Mouse (Mus musculus) lung, adult 2 months (tissue): ENCODE measurements around the gene Pcdh15. TPM values are rescaled to one million over a fixed set of nuclear protein-coding genes. Genes with fewer than 3 reads are reported as not detected.

Experiments
- DNase-seq: peaks from one replicate; pipeline ENCODE4 v3.0.0; 2022
- H3K4me1 ChIP-seq: fragments of 200-500 bp; 2 replicates; pipeline ENCODE4 v1.6.1; 2011; ENCODE audit warnings: low read length; ENCODE audit not compliant: control insufficient read depth, insufficient read depth
- H3K4me3 ChIP-seq: fragments of 200-500 bp; replicated peaks from 2 replicates; pipeline ENCODE3; 2011; ENCODE audit warnings: low read depth, mild to moderate bottlenecking, control low read depth, low read length; ENCODE audit errors: extremely low read depth
- CTCF ChIP-seq: fragments of 200-500 bp; IDR thresholded peaks from 2 replicates; pipeline ENCODE4 v1.5.1; 2011; ENCODE audit warnings: mild to moderate bottlenecking, low read length, control low read depth; ENCODE audit not compliant: insufficient read depth
- POLR2A ChIP-seq: fragments of 200-500 bp; IDR thresholded peaks from 2 replicates; pipeline ENCODE4 v1.6.1; 2011; ENCODE audit warnings: low read depth, mild to moderate bottlenecking, control low read depth, low read length, borderline replicate concordance; ENCODE audit errors: extremely low read depth
- WGBS: fragments of 180-500 bp; shearing (Covaris S2); methylation state at CpG from one replicate; pipeline ENCODE4 v1.1.7; 2018; 5-methylcytosine and 5-hydroxymethylcytosine counted together
- polyA plus RNA-seq: library from polyadenylated mRNA; depleted of rRNA; stranded (reverse); fragments of >200 nt; gene quantifications from 2 replicates; pipeline ENCODE4 v1.2.3, GENCODE M21; 2012; rRNA removed

Pcdh15 gene
- polyA plus RNA-seq = 0.05 and 0.07 TPM in 2 replicates

GRCm38 (mm10) chr10:73098966-73099845 lies at the start of gene Pcdh15:
Gene Pcdh15 (plus strand): TSS chr10:73099342.
- no peaks in the 10 kb centered on the region for H3K4me1 ChIP-seq
- no peak for DNase-seq
- no peak within 1 kb of the TSS for H3K4me3 ChIP-seq
- 2% methylated on average over 79 of the region's 79 CpGs for WGBS
- TF ChIP-seq POLR2A (no peak), CTCF (no peak)

- no peak overlapping the region for H3K4me3 ChIP-seq
- H3K4me1 ChIP-seq = no peaks in the 10 kb centered on the region
- 77% methylated on average over 6 of the region's 6 CpGs for WGBS
- no peak for DNase-seq
- TF ChIP-seq CTCF (no peak), POLR2A (no peak)
Observed at GRCm38 (mm10) chr10:73052074-73052473, 47.1 kb upstream of the Pcdh15 start.

DNA sequence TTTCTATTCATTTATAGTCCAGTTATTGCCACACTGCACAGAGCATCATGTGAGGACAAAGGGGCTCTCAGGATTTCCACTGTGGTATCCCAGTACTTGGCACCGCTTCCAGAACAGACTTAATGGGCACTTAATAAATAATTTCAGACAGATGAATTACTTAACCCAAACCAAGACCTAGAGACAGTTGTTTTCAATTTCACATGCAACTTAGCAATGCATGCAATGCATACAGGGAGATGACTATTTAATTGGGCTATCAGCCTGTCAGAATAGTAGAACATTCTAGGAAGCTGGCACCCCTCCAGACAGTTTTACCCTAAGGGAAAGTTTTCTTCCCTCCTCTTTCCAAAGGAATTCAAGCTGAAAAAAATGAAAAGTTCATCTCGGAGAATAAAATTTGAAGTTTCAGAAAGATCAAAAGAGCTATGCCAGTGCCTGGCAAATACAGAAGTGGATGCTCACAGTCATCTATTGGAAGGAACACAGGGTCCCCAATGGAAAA lies 39.4 kb upstream of the Pcdh15 start:
- WGBS = 77% methylated on average over 2 of the region's 2 CpGs
- no peak overlapping the region for H3K4me3 ChIP-seq

DNA sequence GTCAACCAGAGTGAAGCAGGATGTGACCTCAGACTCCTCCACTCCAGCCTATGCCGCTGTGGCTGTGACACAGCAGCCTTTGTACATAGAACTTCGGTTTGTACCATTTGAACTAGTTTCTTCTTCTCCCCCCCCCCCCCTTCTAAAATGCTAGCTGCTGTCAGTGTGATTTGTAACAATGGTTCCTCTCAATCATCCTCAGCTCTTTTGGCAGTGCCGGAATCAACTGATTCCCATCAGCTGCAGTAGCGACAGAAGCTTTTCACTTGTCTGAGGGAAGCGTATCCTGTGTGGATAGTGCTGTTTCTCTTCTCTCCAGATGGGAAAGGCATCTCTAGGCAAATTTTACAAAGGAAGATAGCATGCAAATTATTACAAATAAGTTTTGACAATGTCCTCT lies 12.4 kb upstream of the Pcdh15 start:
- DNase-seq = no peak
- H3K4me3 ChIP-seq = no peak overlapping the region
- H3K4me1 ChIP-seq = no peaks in the 10 kb centered on the region
- WGBS = 58% methylated on average over 5 of the region's 5 CpGs
- TF ChIP-seq CTCF (no peak), POLR2A (no peak)

More for the DNA sequence above, 39.4 kb upstream of the Pcdh15 start:
- DNase-seq = no peak
- H3K4me1 ChIP-seq = no peaks in the 10 kb centered on the region
- TF ChIP-seq POLR2A (no peak), CTCF (no peak)

DNA sequence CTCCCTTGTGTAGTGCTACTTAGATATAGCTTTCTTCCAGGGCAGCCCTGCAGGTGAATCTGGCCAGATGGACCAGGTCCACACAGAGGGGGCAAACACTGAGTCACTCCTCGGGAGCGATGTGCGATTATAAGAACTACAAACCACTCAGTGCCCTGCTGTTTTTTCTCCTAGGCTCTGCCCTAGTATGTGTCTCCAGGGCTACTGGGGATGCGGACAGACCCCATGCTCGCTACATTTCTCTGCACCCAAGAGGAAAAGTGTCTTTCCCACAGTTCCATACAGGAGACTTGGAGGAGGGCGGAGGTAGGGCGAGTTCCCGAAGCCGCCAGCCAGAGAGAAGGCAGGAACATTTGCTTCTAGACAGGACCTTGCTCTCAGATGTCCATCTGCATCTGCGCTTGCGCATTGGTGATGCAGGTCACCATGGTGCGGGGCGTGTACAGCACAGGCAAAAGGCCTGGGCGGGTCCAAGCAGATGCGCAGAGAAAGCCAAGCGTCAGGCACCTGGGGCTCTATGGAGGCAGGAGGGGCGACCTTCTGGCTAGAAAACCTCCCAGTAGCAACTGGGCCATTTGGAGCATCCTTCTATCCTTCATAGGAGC lies 2.5 kb upstream of the Pcdh15 start:
- no peak for TF ChIP-seq CTCF
- TF ChIP-seq POLR2A = no peak
- Histone ChIP-seq H3K4me3 (no peak overlapping the region), H3K4me1 (no peaks in the 10 kb centered on the region)
- no peak for DNase-seq
- 2% methylated on average over 17 of the region's 17 CpGs for WGBS

- TF ChIP-seq CTCF = no peak
- TF ChIP-seq POLR2A = no peak
- no peak for DNase-seq
- WGBS = 7% methylated on average over 7 of the region's 7 CpGs
- H3K4me1 ChIP-seq = no peaks in the 10 kb centered on the region
- no peak overlapping the region for H3K4me3 ChIP-seq
Observed at GRCm38 (mm10) chr10:73097176-73097575, 2.0 kb upstream of the Pcdh15 start.

DNA sequence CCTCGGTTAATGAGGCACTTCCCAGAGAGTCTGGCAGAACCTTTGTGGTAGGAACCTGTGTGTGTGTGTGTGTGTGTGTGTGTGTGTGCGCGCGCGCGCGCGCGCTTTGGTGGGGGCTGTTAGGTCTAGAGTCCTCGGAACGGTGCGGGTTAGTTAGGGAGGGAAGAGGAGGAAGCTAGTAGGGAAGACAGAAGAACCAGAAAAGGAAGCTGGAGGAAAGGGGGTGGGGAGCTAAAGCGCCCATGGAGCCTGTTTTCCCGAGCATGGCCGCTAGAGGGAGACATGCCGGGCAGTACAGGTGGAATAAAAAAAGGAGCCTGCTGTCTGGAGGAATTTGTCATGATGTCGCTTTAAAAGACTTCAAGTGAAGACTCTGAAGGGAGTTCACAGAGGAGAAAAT lies 1.2 kb upstream of the Pcdh15 start:
- peak; percentile 56 for TF ChIP-seq CTCF
- no peak for TF ChIP-seq POLR2A
- under 1% methylated on average over 17 of the region's 17 CpGs for WGBS
- Histone ChIP-seq H3K4me1 (no peaks in the 10 kb centered on the region), H3K4me3 (no peak overlapping the region)
- peak; percentile 9 for DNase-seq

DNA sequence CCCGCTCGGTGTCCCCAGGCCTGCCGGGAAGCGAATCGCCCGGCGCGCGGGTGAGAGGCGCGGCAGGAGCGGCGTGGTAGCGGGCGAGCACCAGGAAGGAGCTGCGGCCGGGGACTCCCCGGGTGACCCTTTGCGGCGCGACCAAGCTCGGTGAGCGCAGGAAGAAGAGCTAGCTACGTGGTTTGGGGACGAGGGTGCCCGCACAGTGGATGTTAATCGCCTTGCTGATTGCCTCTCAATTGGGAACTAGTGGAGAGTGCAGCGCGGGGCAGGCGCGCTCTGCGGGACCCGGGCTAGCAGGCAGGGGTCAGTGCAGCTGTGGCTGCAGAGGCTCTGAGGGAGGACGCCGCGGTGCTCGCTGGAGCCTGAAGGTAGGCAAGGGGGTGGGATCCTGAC lies 702 bp downstream of the Pcdh15 start:
- TF ChIP-seq CTCF (no peak), POLR2A (no peak)
- under 1% methylated on average over 37 of the region's 37 CpGs for WGBS
- no peak for DNase-seq
- H3K4me3 ChIP-seq = no peak overlapping the region
- no peaks in the 10 kb centered on the region for H3K4me1 ChIP-seq

DNA sequence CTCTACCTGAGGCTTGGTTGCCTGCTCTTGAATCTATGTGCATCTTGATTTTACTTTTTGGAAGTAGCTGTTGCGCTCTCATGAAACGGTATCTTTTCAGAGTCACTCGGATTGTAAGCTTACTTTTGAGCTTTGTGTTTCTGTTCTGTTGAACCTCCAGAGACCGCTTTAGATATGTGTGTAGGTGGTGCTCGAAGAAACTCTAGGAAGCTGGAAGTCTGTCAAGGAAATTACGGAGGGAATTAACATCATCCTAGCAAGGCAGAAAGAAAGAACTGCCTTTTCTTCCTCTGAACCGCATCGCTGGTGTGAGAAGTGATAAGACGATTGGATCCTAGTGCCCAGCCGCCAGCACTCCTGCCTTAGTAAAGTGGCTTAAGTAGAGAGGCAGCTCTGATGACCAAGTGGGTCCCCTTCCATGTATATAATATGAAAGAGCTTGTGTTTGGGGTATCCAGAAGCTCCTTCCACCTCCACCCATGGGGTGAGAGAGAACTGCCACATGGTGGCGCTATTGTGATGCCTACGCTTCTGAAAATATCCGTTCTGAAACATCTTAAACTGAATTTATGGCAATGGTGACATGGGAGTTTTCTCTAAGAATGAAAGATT lies 4.3 kb downstream of the Pcdh15 start:
- no peak for TF ChIP-seq CTCF
- DNase-seq = no peak
- 73% methylated on average over 13 of the region's 13 CpGs for WGBS
- Histone ChIP-seq H3K4me3 (no peak overlapping the region), H3K4me1 (no peaks in the 10 kb centered on the region)
